Mouse (Mus musculus) olfactory bulb, adult 2 months (tissue): ENCODE data around the gene Slc45a3.

Source experiments
- CTCF ChIP-seq: fragments of 200-500 bp; IDR thresholded peaks from 2 replicates; pipeline ENCODE4 v1.5.1; 2012; ENCODE audit warnings: low read depth, mild to moderate bottlenecking, low read length, moderate library complexity; ENCODE audit not compliant: insufficient read depth
- POLR2A ChIP-seq: fragments of 200-500 bp; IDR thresholded peaks from 2 replicates; pipeline ENCODE4 v1.6.1; 2012; ENCODE audit warnings: mild to moderate bottlenecking, low read depth, low read length, moderate library complexity; ENCODE audit not compliant: insufficient read depth

- TF ChIP-seq CTCF: no peak
- no peak for TF ChIP-seq POLR2A
Measured at GRCm38 (mm10) chr1:131938811-131939210, 24.0 kb upstream of the Slc45a3 start.
